Mouse (Mus musculus): ENCODE data around the gene Atxn10. TPM values are rescaled to one million over a fixed set of nuclear protein-coding genes. Genes with fewer than 3 reads are reported as not detected.

Atxn10 gene
- polyA plus RNA-seq, 1 experiment from 2014 or later: 114 TPM

DNA sequence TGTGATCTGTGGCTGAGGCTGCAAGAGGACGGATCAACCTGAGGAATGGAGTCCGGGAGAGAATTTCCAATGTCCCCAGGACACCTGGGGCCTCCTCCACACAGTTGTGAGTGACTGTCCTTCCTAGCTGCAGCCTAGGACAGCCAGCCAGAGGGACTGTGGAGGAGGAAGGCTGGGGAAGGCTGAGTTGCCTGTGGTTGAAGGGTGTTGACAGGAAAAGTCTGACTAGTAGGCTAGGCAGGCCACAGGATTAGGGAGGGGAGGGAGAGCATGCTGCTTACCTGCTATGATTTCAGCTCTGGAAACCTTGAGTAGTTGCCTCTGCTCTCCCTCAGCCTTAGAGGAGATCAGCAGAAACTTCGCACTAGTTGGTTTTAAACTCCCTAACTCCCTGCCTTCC, 71.3 kb downstream of the Atxn10 start:
- ATAC-seq: no peak
- 0 out of 2 replicates have a peak, but pooled peaks cover 3% of the 10 kb centered on the region for H3K4me1 ChIP-seq
- H3K9me3 ChIP-seq (replicated peaks): no peaks in the 10 kb centered on the region
- H3K27me3 ChIP-seq (replicated peaks): no peaks in the 10 kb centered on the region
- H3K27ac ChIP-seq: no peak overlapping the region
- peaks cover 9% of the 10 kb centered on the region for H3K36me3 ChIP-seq
- H3K4me3 ChIP-seq: no peak overlapping the region
- 73% methylated on average over 3 of the region's 3 CpGs for WGBS (ENCODE audit: insufficient replicate concordance)
- H3K4me2 ChIP-seq: no peak overlapping the region
- H3K9ac ChIP-seq: no peak overlapping the region

DNA sequence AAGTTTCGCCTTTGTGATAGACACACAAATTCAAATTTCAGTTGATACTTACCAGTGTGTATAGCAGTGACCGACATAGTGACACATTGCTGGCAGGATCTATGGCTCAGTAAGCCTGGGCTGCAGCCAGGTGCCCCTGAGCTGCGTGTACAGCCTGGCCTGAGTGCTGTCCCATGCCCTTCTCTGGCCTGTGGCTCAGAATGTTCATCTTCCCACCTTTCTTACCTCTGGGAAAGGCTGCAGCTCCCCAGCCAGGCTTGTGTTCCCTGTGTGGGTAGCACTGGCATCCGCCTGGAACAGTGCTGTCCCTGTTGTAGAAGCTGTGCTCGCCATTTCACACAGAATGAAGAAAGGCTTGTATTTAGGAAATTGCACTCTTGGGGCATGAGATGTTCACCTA, 72.7 kb downstream of the Atxn10 start:
- Histone ChIP-seq H3K27me3 (replicated peaks) (no peaks in the 10 kb centered on the region), H3K9ac (no peak overlapping the region), H3K4me1 (peaks cover 7% of the 10 kb centered on the region), H3K36me3 (peaks cover 9% of the 10 kb centered on the region), H3K4me2 (no peak overlapping the region), H3K4me3 (no peak overlapping the region), H3K9me3 (replicated peaks) (no peaks in the 10 kb centered on the region), H3K27ac (no peak overlapping the region)
- 78% methylated on average over 5 of the region's 5 CpGs for WGBS (ENCODE audit: insufficient replicate concordance)
- no peak for ATAC-seq

DNA sequence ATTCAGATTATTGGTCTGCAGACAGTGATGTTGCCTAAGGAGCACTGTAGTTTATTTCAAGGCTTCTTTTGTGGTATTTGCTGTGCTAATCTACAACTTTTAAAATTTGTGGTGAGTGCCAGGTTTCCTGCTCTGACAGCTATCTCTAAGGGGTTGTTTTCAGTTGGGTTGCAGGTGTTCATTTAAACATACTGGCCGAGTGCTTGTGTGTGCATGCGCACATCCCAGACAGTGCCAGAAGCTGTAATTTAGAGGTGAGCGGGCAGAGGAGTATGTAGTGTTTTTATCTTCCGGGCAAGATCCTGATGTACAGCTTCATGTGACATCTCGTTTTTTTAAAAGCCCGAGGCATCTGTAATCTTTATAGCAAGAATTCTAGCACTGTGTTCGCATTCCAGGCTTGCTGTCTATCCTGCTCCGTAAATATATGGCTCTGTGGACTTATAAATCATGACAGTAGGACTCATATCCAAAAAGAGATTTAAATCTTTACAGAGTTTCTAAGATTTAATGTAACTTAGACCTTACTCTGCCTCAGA, 73.3 kb downstream of the Atxn10 start:
- WGBS (ENCODE audit: insufficient replicate concordance): 76% methylated on average over 8 of the region's 8 CpGs
- ATAC-seq: no peak
- H3K27ac ChIP-seq: no peak overlapping the region
- H3K9me3 ChIP-seq (replicated peaks): no peaks in the 10 kb centered on the region
- no peaks in the 10 kb centered on the region for H3K27me3 ChIP-seq (replicated peaks)
- H3K4me2 ChIP-seq: no peak overlapping the region
- peaks cover 9% of the 10 kb centered on the region for H3K36me3 ChIP-seq
- peaks cover 12% of the 10 kb centered on the region for H3K4me1 ChIP-seq
- no peak overlapping the region for H3K9ac ChIP-seq
- no peak overlapping the region for H3K4me3 ChIP-seq

DNA sequence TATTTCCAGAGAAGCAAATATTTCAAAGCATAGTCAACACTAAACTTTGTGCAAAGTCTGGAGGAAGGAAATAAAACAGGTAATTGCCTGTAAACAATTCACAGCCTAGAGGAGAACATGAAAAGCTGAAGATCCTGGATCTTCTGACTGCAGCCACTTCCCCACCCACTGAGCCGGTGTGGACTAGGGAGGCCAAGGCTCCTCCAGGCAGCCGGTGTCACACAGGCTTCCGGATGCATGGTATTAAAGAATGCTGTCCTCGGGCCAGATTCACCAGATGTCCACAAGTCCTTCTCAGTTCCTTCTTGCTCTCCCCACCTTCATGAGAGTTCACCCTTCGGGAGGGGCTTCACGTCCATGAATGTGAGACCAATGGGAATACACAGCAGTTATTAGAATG, 73.8 kb downstream of the Atxn10 start:
- Histone ChIP-seq H3K27ac (no peak overlapping the region), H3K4me3 (no peak overlapping the region), H3K4me2 (no peak overlapping the region), H3K9ac (no peak overlapping the region), H3K4me1 (peaks cover 17% of the 10 kb centered on the region), H3K36me3 (peaks cover 9% of the 10 kb centered on the region), H3K27me3 (replicated peaks) (no peaks in the 10 kb centered on the region), H3K9me3 (replicated peaks) (no peaks in the 10 kb centered on the region)
- no peak for ATAC-seq
- WGBS (ENCODE audit: insufficient replicate concordance): 78% methylated on average over 6 of the region's 6 CpGs

DNA sequence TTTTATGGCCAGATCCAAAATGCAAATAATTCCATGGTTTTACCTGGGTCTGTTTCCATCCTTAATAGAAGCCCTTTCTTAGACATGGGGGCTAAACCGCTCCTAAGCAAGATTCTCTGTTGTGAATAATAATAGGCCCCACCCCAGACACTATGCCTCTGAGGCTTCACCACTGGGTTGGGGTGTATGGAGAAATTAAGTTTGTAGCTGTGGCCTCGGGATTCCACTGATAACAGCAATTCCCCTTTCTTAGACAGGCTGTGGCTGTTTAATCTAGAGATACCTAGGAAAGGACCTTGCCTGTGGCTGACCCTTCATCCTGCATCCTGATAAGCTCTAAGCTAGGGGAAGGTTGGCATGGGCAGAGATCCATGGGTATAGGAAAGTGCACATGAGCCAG, 78.6 kb downstream of the Atxn10 start:
- no peak for ATAC-seq

DNA sequence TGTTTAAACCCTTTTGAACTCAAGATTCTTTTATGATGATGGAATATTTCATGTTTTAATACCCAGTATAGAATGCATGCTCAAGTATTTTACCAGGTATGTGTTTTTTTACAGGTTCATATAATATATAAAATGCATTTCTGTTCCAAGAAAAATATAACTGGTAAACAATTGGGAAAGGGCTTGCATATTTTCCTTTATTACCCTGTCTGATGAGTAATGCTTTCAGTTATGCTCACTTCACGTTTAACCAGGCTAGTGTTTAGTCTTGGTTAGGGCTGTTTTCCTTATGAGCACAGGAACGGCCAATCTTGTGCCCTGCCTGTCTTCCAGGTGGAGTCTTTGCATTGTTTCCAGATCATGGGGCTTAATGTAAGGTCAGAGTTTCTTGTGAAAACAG, 84.6 kb downstream of the Atxn10 start:
- Histone ChIP-seq H3K4me2 (no peak overlapping the region), H3K36me3 (0 out of 2 replicates have a peak, but pooled peaks cover 6% of the 10 kb centered on the region), H3K9me3 (replicated peaks) (no peaks in the 10 kb centered on the region), H3K9ac (no peak overlapping the region), H3K4me1 (no peaks in the 10 kb centered on the region), H3K27me3 (replicated peaks) (no peaks in the 10 kb centered on the region), H3K27ac (no peak overlapping the region), H3K4me3 (no peak overlapping the region)
- no peak for ATAC-seq
- 65% methylated on average over 2 of the region's 2 CpGs for WGBS (ENCODE audit: insufficient replicate concordance)

More for the DNA sequence above, 78.6 kb downstream of the Atxn10 start:
- WGBS (ENCODE audit: insufficient replicate concordance): 43% methylated on average over 2 of the region's 2 CpGs
- H3K4me3 ChIP-seq: no peak overlapping the region
- H3K9ac ChIP-seq: no peak overlapping the region
- H3K36me3 ChIP-seq: peaks cover 10% of the 10 kb centered on the region; the same call in 1 of the 2 replicates
- H3K9me3 ChIP-seq (replicated peaks): no peaks in the 10 kb centered on the region
- H3K27ac ChIP-seq: no peak overlapping the region
- no peak overlapping the region for H3K4me2 ChIP-seq
- H3K27me3 ChIP-seq (replicated peaks): no peaks in the 10 kb centered on the region
- peaks cover 19% of the 10 kb centered on the region for H3K4me1 ChIP-seq

DNA sequence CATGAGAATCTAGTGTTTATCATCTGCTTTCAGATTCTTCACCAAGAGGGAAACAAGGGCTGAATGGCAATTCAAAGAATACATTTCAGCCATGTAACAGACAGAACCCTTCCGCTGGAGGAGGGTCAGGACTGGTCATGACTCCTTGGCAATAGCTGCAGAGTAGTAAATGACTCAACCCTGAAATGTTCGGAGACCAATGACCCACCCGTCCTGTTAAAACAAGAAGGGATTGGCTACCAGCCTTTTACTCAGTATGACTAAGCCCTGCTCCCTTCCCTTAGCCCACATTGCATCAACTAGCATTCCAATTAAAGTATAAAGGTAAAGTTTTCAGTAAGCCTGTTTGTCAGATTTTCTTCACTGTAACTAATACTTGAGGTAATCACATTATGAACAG, 88.2 kb downstream of the Atxn10 start:
- Histone ChIP-seq H3K4me1 (no peaks in the 10 kb centered on the region), H3K27ac (no peak overlapping the region), H3K36me3 (no peaks in the 10 kb centered on the region), H3K4me3 (no peak overlapping the region), H3K27me3 (replicated peaks) (no peaks in the 10 kb centered on the region), H3K9me3 (replicated peaks) (no peaks in the 10 kb centered on the region), H3K9ac (no peak overlapping the region), H3K4me2 (no peak overlapping the region)
- 66% methylated on average over 3 of the region's 3 CpGs for WGBS (ENCODE audit: insufficient replicate concordance)
- no peak for ATAC-seq

DNA sequence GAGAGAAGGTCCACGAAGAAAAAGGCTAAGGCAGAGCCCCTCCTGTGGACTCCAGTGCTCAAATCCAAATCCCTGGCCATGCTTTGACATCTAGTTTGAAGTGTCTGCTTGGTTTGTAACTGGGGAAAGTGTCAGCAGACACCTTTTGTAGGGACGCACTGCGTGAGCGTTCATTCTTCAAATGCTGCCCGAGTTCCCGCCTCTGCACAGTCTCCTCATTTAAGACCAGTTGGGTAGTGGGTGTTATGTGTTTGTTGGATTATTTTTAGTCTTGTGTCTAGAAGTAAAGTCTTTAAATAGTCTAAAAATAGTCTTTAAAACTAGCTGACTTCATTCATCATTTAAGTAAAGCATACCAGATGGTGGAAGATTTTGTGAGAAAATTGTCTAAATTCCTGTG, 92.1 kb downstream of the Atxn10 start:
- 81% methylated on average over 6 of the region's 6 CpGs for WGBS (ENCODE audit: insufficient replicate concordance)
- no peak for ATAC-seq
- Histone ChIP-seq H3K4me1 (no peaks in the 10 kb centered on the region), H3K36me3 (no peaks in the 10 kb centered on the region), H3K4me2 (no peak overlapping the region), H3K9me3 (replicated peaks) (no peaks in the 10 kb centered on the region), H3K27ac (no peak overlapping the region), H3K9ac (no peak overlapping the region), H3K27me3 (replicated peaks) (no peaks in the 10 kb centered on the region), H3K4me3 (no peak overlapping the region)

DNA sequence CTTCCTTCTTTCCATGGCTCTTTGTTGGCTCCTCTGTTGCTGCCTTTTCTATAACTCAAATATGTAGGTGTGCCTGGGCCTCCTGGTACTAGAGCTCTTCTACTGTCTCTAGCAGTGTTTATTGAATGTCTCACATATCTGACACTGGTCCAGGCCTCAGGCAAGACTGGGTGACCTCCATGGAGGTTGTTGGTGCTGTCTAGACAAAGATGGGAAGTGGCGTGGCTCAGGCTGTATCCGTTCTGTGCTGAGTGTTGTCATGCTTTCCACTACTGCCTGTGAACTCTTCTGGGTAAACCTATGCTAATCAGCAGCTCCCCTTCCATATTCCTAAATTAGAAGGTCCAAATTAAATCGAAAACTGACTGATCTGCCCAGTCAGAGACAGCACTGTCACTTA, 106.5 kb downstream of the Atxn10 start:
- Histone ChIP-seq H3K4me1 (no peaks in the 10 kb centered on the region), H3K4me3 (no peak overlapping the region), H3K27ac (no peak overlapping the region), H3K27me3 (replicated peaks) (no peaks in the 10 kb centered on the region), H3K9me3 (replicated peaks) (no peaks in the 10 kb centered on the region), H3K9ac (no peak overlapping the region), H3K36me3 (peaks cover 45% of the 10 kb centered on the region), H3K4me2 (no peak overlapping the region)
- WGBS (ENCODE audit: insufficient replicate concordance): 65% methylated on average over 3 of the region's 3 CpGs
- no peak for ATAC-seq

DNA sequence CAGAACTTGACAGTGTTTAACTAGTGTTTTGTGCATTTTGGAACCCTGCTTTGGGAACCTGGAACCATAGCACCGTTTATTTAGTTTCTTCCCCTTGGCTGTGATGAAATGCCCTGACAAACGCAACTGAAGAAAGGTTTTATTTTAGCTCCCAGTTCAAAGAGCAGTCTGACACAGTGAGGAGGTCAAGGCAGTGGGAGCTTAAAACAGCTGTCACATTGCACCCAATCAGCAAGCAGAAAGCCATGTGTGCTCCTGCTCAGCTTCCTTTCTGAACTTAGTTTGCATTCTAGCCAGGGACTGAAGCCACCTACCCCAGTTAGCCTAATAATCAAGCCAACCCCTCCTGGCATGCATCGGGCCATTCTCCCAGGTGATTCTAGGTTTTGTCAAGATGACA, 110.6 kb downstream of the Atxn10 start:
- Histone ChIP-seq H3K27ac (no peak overlapping the region), H3K36me3 (peaks cover 21% of the 10 kb centered on the region), H3K9ac (no peak overlapping the region), H3K4me1 (no peaks in the 10 kb centered on the region), H3K9me3 (replicated peaks) (no peaks in the 10 kb centered on the region), H3K27me3 (replicated peaks) (no peaks in the 10 kb centered on the region), H3K4me2 (no peak overlapping the region), H3K4me3 (no peak overlapping the region)
- no peak for ATAC-seq
- 73% methylated on average over 3 of the region's 3 CpGs for WGBS (ENCODE audit: insufficient replicate concordance)

DNA sequence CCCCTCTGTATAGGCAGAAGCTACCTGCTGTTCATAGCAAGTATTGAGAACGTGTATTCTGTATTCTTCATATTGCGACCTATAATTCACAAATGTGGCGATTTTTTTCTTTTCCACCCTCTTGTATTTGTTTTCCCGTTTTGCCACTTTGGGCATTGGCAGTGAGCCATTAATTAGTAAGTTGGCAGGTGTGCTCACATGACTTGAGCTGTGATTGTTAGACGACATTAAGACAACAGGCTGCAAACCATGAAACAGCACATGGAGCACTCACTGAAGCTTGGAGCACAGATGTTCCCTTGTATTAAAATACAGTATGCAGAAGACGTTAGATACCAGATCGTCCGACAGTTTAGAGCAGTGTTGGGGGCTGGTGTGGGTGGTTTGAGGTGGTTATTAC, 120.8 kb downstream of the Atxn10 start:
- Histone ChIP-seq H3K9me3 (replicated peaks) (no peaks in the 10 kb centered on the region), H3K27ac (no peak overlapping the region), H3K9ac (no peak overlapping the region), H3K4me3 (no peak overlapping the region), H3K4me2 (no peak overlapping the region), H3K36me3 (peaks cover 41% of the 10 kb centered on the region), H3K4me1 (no peaks in the 10 kb centered on the region; the same call in 1 of the 2 replicates), H3K27me3 (replicated peaks) (no peaks in the 10 kb centered on the region)
- 73% methylated on average over 8 of the region's 8 CpGs for WGBS (ENCODE audit: insufficient replicate concordance)
- no peak for ATAC-seq

DNA sequence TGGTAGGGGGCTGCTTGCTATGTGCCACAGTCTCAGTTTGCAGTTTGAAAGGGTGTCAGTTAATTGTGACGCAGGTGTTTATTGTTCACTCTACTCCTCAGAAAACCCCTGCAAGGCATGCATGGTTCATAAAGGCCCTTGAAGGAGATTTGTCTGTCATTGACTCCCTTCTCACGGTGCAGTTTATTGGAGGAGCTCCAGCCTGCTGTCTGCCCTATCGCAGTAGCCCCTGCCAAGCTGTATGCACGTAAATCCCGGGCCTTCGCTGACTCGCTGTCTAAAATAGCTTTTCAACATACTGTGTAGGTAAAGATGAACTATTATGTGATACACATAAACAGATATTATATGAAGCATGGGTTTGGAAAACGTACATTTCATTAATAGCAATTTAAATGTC, 121.8 kb downstream of the Atxn10 start:
- no peak for ATAC-seq
- WGBS (ENCODE audit: insufficient replicate concordance): 91% methylated on average over 8 of the region's 8 CpGs
- Histone ChIP-seq H3K9me3 (replicated peaks) (no peaks in the 10 kb centered on the region), H3K27ac (no peak overlapping the region), H3K27me3 (replicated peaks) (no peaks in the 10 kb centered on the region), H3K4me1 (no peaks in the 10 kb centered on the region; the same call in 1 of the 2 replicates), H3K9ac (no peak overlapping the region), H3K4me2 (no peak overlapping the region), H3K36me3 (peaks cover 50% of the 10 kb centered on the region), H3K4me3 (no peak overlapping the region)

DNA sequence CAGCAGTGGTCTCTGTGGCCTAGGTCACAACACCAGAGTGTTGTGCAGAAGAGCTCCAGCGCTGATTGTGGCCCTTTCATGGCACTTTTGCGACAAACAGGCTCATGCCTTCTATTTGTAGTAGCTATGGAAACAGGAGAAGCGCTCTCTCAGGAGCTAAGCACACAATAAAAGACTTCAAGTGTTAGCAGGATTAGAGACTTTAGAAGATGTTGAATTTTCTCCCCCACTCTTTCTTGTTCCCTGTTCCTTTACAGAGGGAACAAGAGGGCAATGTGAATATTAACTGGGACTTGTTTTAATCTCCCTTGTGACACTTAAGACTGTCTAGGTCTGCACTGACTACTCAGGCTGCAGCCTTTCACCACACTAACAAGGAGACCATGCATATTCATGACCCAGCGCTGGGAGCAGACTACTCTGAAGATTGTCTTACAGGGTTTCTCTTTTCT, 122.6 kb downstream of the Atxn10 start:
- H3K9me3 ChIP-seq (replicated peaks): no peaks in the 10 kb centered on the region
- H3K36me3 ChIP-seq: peaks cover 58% of the 10 kb centered on the region
- H3K4me1 ChIP-seq: no peaks in the 10 kb centered on the region; the same call in 1 of the 2 replicates
- ATAC-seq: no peak
- 61% methylated on average over 4 of the region's 4 CpGs for WGBS (ENCODE audit: insufficient replicate concordance)
- H3K4me3 ChIP-seq: no peak overlapping the region
- no peak overlapping the region for H3K9ac ChIP-seq
- no peaks in the 10 kb centered on the region for H3K27me3 ChIP-seq (replicated peaks)
- H3K4me2 ChIP-seq: no peak overlapping the region
- no peak overlapping the region for H3K27ac ChIP-seq
